Comparison of ENCODE assay signal across 9 mouse cellular contexts in genomic region chr7:135487423-135487822, GRCm38 (mm10). TPM values are rescaled to one million over a fixed set of nuclear protein-coding genes. Genes with fewer than 3 reads are reported as not detected.
DNase-seq lines count a peak whose midpoint lies in the region; ATAC-seq and TF ChIP-seq lines count a peak whose summit lies in the region.
"Had no signal": no experiment of that assay in that cellular context is flagged by ENCODE, and none has a peak within 500 bp of the region (broad histone marks: within the 10 kb centered on the region; RNA-seq: fewer than 3 reads in every experiment).

No protein-coding gene starts in this region.

- peak; percentile 59 to 67 for DNase-seq in B cell, adult 2 months
- peak; percentile 36 for DNase-seq in c-Kit-positive CD71-positive TER-119-negative erythroid progenitor cells, embryonic 14.5 days (ENCODE audit: low read depth)
- peak; percentile 83 for DNase-seq in forebrain, embryonic 14.5 days (ENCODE audit: low spot score)
- peak; percentile 84 for DNase-seq in kidney, postnatal 10 days
- peak; percentile 16 to 23 for DNase-seq in lung, adult 18-20 months
- DNase-seq in retina, embryonic 14.5 days (ENCODE audit: low spot score), result peak; percentile 91
- DNase-seq in urinary bladder, postnatal 36 days (ENCODE audit: low spot score in 2 of 2), result peak; percentile 46 to 48

- TF ChIP-seq CTCF in ES-Bruce4 (IDR thresholded peaks at IDR 0.05; ENCODE audit: low read depth, low read length), result peak; percentile 88

- no peak overlapping the region for H3K27ac ChIP-seq in ES-Bruce4 (ENCODE audit: insufficient read depth, low read length)
- no peak overlapping the region for H3K27ac ChIP-seq in forebrain, embryonic 14.5 days (ENCODE audit: low read depth, low read length)
- H3K27ac ChIP-seq: neural tube, embryonic 13.5 days had no signal

- TF ChIP-seq EP300 in ES-Bruce4 (IDR thresholded peaks at IDR 0.05; ENCODE audit: insufficient read depth, low read depth, low read length), result no peak

- H3K4me1 ChIP-seq in ES-Bruce4 (ENCODE audit: control insufficient read depth, insufficient read depth, low read length), result no peaks in the 10 kb centered on the region
- peaks cover 11% of the 10 kb centered on the region for H3K4me1 ChIP-seq in forebrain, embryonic 14.5 days (ENCODE audit: control insufficient read depth, insufficient read depth, low read length)

- no peak overlapping the region for H3K9ac ChIP-seq in ES-Bruce4 (ENCODE audit: low read depth, poor library complexity, severe bottlenecking)
- no peak overlapping the region for H3K9ac ChIP-seq in forebrain, embryonic 14.5 days (ENCODE audit: low read length)
- H3K9ac ChIP-seq: neural tube, embryonic 13.5 days had no signal

- no peak for TF ChIP-seq POLR2A in ES-Bruce4 (IDR thresholded peaks at IDR 0.05; ENCODE audit: insufficient read depth, low read length)

- H3K27me3 ChIP-seq in ES-Bruce4 (ENCODE audit: control insufficient read depth, insufficient read depth, low read length, poor library complexity, severe bottlenecking), result no peaks in the 10 kb centered on the region
- no peaks in the 10 kb centered on the region for H3K27me3 ChIP-seq in forebrain, embryonic 14.5 days (replicated peaks; ENCODE audit: control insufficient read depth, insufficient read depth, low read length)

- H3K4me3 ChIP-seq in ES-Bruce4 (ENCODE audit: low read depth, low read length), result no peak overlapping the region
- no peak overlapping the region for H3K4me3 ChIP-seq in forebrain, embryonic 14.5 days (ENCODE audit: low read depth, low read length)
- H3K4me3 ChIP-seq: neural tube, embryonic 13.5 days had no signal

- H3K4me2 ChIP-seq in forebrain, embryonic 14.5 days (ENCODE audit: low read length), result no peak overlapping the region
- H3K4me2 ChIP-seq: neural tube, embryonic 13.5 days had no signal

- 19% methylated on average over 4 of the region's 4 CpGs for WGBS in forebrain, embryonic 14.5 days

- H3K9me3 ChIP-seq in ES-Bruce4 (replicated peaks; ENCODE audit: control insufficient read depth, insufficient read depth, low read length, poor library complexity, severe bottlenecking), result no peaks in the 10 kb centered on the region
- H3K9me3 ChIP-seq in forebrain, embryonic 14.5 days (replicated peaks; ENCODE audit: control insufficient read depth, low read length), result peaks cover 4% of the 10 kb centered on the region; the same call in 1 of the 2 replicates

- ATAC-seq in forebrain, embryonic 14.5 days, result no peak

- H3K36me3 ChIP-seq in ES-Bruce4 (ENCODE audit: control insufficient read depth, insufficient read depth, low read length, poor library complexity, severe bottlenecking), result no peaks in the 10 kb centered on the region
- no peaks in the 10 kb centered on the region for H3K36me3 ChIP-seq in forebrain, embryonic 14.5 days (ENCODE audit: control insufficient read depth, insufficient read depth, low read length)
- H3K36me3 ChIP-seq: neural tube, embryonic 13.5 days had no signal

RNA-seq across cellular contexts. Expression of gene Clrn3, which starts 41.0 kb away (rescaled TPM):
- not detected in 2 replicates for polyA plus RNA-seq in ES-Bruce4 (2011; ENCODE audit: insufficient read depth, insufficient read length, low read depth, missing spikeins)
- polyA plus RNA-seq in forebrain, embryonic 14.5 days (2014; fragmentation: Nextera tagmentation; extraction: Ambion mirVana), result not detected in 2 replicates
- polyA plus RNA-seq: neural tube, embryonic 13.5 days had no signal

RNA-seq across cellular contexts. Expression of gene Ptpre, which starts 49.9 kb away (rescaled TPM):
- 0.72 and 0.75 TPM in 2 replicates for polyA plus RNA-seq in ES-Bruce4 (2011; ENCODE audit: insufficient read depth, insufficient read length, low read depth, missing spikeins)
- 1.9 and 2.5 TPM in 2 replicates for polyA plus RNA-seq in forebrain, embryonic 14.5 days (2014; fragmentation: Nextera tagmentation; extraction: Ambion mirVana)

Comparison
In these comparisons a context has a peak if more than half of its experiments do, and no peak if none do; other contexts are left out.
1. DNase-seq: peak in every context shown above with its lines; median percentile 91 in retina, embryonic 14.5 days; 84 in kidney, postnatal 10 days; 83 in forebrain, embryonic 14.5 days; 63 in B cell, adult 2 months; 47 in urinary bladder, postnatal 36 days; 36 in c-Kit-positive CD71-positive TER-119-negative erythroid progenitor cells, embryonic 14.5 days; 20 in lung, adult 18-20 months.